Mouse (Mus musculus) neural tube, embryonic 12.5 days (tissue): Measurements from ENCODE around the gene Tfdp2. TPM values are rescaled to one million over a fixed set of nuclear protein-coding genes. Genes with fewer than 3 reads are reported as not detected.

Experiments used
- ATAC-seq: fragments of 200-750 bp; cut with Nextera tagmentation; 2 replicates; pipeline ENCODE4 v1.8.0; 2017; ENCODE audit warnings: low read depth, mild to moderate bottlenecking, moderate TSS enrichment, moderate library complexity; ENCODE audit not compliant: low FRiP score
- H3K27ac ChIP-seq: fragments of 300-500 bp; sonication (generic); 2 replicates; pipeline ENCODE4 v1.5.1; 2016
- H3K27me3 ChIP-seq: fragments of 300-500 bp; sonication (generic); replicated peaks from 2 replicates; pipeline ENCODE4 v1.6.1; 2016; ENCODE audit warnings: mild to moderate bottlenecking
- H3K36me3 ChIP-seq: fragments of 300-500 bp; sonication (generic); 2 replicates; pipeline ENCODE4 v1.6.1; 2016; ENCODE audit warnings: mild to moderate bottlenecking
- H3K4me1 ChIP-seq: fragments of 300-500 bp; sonication (generic); 2 replicates; pipeline ENCODE4 v1.6.1; 2016
- H3K4me2 ChIP-seq: fragments of 300-500 bp; sonication (generic); replicated peaks from 2 replicates; pipeline ENCODE4 v1.6.1; 2016; ENCODE audit warnings: mild to moderate bottlenecking
- H3K4me3 ChIP-seq: fragments of 300-500 bp; sonication (generic); 2 replicates; pipeline ENCODE4 v1.5.1; 2016
- H3K9ac ChIP-seq: fragments of 300-500 bp; sonication (generic); 2 replicates; pipeline ENCODE4 v1.6.1; 2016; ENCODE audit warnings: mild to moderate bottlenecking
- H3K9me3 ChIP-seq: fragments of 300-500 bp; sonication (generic); 2 replicates; pipeline ENCODE4 v1.6.1; 2016; ENCODE audit warnings: mild to moderate bottlenecking
- WGBS: fragments of 180-500 bp; shearing (Covaris S2); methylation state at CpG from one replicate; pipeline ENCODE4 v1.1.7; 2016; 5-methylcytosine and 5-hydroxymethylcytosine counted together
- polyA plus RNA-seq: library from polyadenylated mRNA; unstranded; fragments of >200 nt; fragmentation: Nextera tagmentation; extraction: Ambion mirVana; gene quantifications from 2 replicates; pipeline ENCODE4 v1.2.1, GENCODE M21; 2016

Gene Tfdp2
- polyA plus RNA-seq, 1 experiment from 2014 or later, result 57.8 TPM

DNA sequence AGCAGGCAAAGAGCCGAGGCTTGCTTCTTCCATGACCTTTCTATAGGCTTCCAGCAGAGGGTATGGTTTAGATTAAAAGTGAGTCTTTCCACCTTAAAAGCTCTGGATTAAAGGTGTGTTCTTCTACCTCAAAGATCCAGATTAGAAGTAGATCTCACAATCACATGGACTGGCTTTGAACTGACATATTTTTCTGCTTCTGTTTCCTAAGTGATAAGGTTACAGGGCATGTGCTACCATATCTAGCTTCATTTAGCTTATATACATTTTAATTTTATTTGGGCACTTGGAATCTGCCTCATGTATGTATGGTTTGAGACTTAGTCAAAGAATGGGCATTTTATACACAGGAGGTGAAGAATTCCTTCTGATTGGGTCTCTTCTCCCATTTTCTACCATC lies 41.3 kb downstream of the Tfdp2 start:
- no peak overlapping the region for H3K4me3 ChIP-seq
- no peaks in the 10 kb centered on the region for H3K36me3 ChIP-seq
- no peaks in the 10 kb centered on the region for H3K9me3 ChIP-seq
- no peak overlapping the region for H3K4me2 ChIP-seq
- H3K27me3 ChIP-seq, result no peaks in the 10 kb centered on the region
- ATAC-seq, result no peak
- 73% methylated on average over 1 of the region's 1 CpGs for WGBS
- H3K27ac ChIP-seq, result no peak overlapping the region
- H3K9ac ChIP-seq, result no peak overlapping the region
- no peaks in the 10 kb centered on the region for H3K4me1 ChIP-seq

DNA sequence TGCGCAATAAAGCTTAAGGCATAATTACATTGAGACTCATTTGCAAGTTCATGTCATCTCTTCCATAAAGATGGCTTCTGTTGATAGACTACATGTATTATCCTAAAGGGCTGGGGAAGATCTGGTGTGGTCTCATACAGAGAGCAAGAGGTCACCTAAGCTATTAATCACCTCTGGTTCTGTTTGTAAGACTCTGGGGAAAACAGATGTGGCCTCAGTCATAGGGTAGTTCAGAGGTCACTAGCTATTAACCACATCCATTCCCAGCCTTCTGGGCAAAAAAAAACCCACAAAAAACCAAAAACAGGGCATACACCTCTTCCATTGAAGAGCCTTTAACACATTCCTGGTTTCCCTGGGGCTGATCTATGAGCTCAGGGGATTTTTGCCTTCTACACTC lies 42.2 kb downstream of the Tfdp2 start:
- no peak for ATAC-seq
- WGBS, result 67% methylated on average over 1 of the region's 1 CpGs
- no peaks in the 10 kb centered on the region for H3K27me3 ChIP-seq

DNA sequence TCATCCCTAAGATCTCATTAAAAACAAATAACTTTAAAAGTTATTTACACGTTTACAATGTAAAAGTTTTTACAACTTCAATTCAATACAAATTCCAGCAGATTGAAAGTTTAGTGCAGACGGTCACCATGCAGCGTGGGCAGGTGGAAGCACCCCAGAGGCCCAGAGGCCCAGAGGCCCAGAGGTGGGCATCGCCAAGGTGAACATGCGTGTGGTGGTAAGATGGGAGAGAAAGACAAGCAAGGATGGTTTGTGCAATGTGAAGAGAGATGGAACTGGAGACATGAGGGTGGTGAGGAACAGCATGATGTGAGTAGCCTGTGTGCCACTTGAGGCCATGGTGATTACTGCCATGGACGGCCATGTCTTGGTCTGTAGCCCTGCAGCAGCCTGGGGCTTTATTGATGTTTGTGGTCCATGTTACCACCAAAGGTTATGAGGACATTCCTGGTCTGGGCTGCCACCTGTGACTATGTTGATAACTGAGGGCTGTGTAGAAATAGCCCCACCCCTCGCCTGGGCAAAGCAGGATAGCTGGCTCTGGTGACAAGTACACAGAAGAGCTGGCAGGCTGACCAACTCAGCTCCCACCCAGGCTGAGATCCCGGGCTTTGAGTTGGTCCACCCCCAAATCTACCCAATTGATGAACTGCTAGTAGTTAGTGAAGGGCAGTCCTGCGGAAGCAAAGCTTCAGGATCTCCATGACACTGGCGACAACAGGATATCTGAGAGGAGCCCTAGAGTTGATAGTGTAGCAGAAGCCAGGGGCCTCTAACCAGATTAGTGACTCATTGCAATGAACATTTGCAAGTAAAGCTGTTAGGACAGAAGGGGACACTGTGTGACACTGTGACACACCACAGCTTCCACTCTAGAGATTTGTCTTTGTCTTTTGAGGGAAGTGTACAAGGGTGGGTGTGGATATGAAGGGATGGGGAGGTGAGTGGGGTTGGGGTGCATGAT lies 45.3 kb downstream of the Tfdp2 start:
- no peak overlapping the region for H3K27ac ChIP-seq
- H3K27me3 ChIP-seq, result no peaks in the 10 kb centered on the region
- no peaks in the 10 kb centered on the region for H3K9me3 ChIP-seq
- H3K4me1 ChIP-seq, result no peaks in the 10 kb centered on the region
- no peak overlapping the region for H3K9ac ChIP-seq
- no peak overlapping the region for H3K4me2 ChIP-seq
- ATAC-seq, result no peak
- no peaks in the 10 kb centered on the region for H3K36me3 ChIP-seq
- 86% methylated on average over 10 of the region's 10 CpGs for WGBS
- no peak overlapping the region for H3K4me3 ChIP-seq

More for the DNA sequence above, 42.2 kb downstream of the Tfdp2 start:
- Histone ChIP-seq H3K27ac (no peak overlapping the region), H3K4me3 (no peak overlapping the region), H3K36me3 (no peaks in the 10 kb centered on the region), H3K9ac (no peak overlapping the region), H3K4me2 (no peak overlapping the region), H3K4me1 (no peaks in the 10 kb centered on the region), H3K9me3 (no peaks in the 10 kb centered on the region)

DNA sequence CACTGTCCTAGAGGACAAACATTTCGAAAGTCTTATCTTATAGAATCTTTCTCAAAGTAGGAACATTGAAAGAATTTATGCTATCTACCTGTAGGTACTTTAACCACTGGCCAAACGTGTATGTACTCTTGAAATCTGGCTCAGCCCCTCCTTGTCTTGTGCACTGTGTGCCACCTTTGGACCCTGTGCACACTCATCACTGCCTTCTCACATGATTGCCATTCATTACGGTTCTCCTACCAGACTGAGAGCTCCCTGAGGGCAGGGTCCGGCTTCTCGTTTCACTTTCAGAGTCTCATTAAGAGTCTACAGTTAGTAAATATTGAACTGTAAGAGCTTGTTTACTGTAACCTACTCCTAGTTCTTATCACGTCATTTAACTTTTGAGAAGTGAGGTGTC lies 47.8 kb downstream of the Tfdp2 start:
- Histone ChIP-seq H3K27ac (no peak overlapping the region), H3K4me2 (no peak overlapping the region), H3K4me3 (no peak overlapping the region), H3K9me3 (no peaks in the 10 kb centered on the region), H3K9ac (no peak overlapping the region), H3K4me1 (no peaks in the 10 kb centered on the region), H3K27me3 (no peaks in the 10 kb centered on the region), H3K36me3 (no peaks in the 10 kb centered on the region)
- WGBS, result 86% methylated on average over 6 of the region's 6 CpGs
- ATAC-seq, result no peak

DNA sequence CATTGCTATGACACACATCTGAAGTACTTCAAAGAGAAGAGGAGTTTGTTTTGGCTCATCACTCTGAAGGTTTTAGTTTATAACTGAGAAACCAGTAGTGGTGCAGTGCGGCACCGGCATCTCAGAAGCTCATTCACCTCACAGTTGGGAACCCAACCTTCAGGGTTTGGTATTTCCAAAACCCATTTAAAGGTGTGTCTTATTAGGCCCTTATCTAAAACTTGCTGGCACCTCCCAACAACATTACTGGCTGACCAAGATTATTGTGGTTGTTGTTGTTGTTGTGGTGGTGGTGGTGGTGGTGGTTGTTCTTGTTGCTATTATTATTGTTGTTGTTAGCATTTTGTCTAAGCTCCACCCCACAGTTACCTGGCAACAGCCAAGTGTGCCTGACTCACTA lies 58.7 kb downstream of the Tfdp2 start:
- no peak overlapping the region for H3K4me2 ChIP-seq
- no peak for ATAC-seq
- H3K36me3 ChIP-seq, result no peaks in the 10 kb centered on the region
- WGBS, result 89% methylated on average over 2 of the region's 2 CpGs
- no peaks in the 10 kb centered on the region for H3K27me3 ChIP-seq
- H3K4me3 ChIP-seq, result no peak overlapping the region
- H3K9ac ChIP-seq, result no peak overlapping the region
- no peak overlapping the region for H3K27ac ChIP-seq
- no peaks in the 10 kb centered on the region for H3K4me1 ChIP-seq
- no peaks in the 10 kb centered on the region for H3K9me3 ChIP-seq

DNA sequence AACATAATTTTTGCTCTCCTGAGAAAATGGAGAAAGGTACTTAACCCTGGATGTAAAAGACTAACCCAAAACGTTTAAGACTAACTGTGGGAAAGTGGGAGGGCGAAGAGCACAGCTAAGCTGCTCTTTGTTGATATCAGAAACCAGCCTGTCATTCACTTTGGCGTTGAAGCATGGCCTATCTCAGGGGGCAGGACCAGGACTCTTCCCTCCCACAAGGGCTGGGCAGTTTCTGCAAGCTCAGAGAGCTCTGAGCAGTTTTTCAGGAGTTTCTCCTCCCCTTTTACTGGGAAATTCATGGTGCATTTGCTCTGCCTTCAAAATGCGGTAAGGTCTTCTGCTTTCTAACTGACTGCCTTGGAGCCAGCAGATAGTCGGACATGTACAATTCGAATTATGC lies 62.4 kb downstream of the Tfdp2 start:
- H3K9ac ChIP-seq, result no peak overlapping the region
- H3K4me3 ChIP-seq, result no peak overlapping the region
- H3K4me2 ChIP-seq, result peak overlapping the region; percentile 56
- H3K36me3 ChIP-seq, result no peaks in the 10 kb centered on the region
- peak; percentile 51; the same call in 1 of the 2 replicates for ATAC-seq
- H3K27me3 ChIP-seq, result no peaks in the 10 kb centered on the region
- 13% methylated on average over 6 of the region's 6 CpGs for WGBS
- no peak overlapping the region for H3K27ac ChIP-seq
- H3K9me3 ChIP-seq, result no peaks in the 10 kb centered on the region
- H3K4me1 ChIP-seq, result peaks cover 7% of the 10 kb centered on the region; the same call in 1 of the 2 replicates

DNA sequence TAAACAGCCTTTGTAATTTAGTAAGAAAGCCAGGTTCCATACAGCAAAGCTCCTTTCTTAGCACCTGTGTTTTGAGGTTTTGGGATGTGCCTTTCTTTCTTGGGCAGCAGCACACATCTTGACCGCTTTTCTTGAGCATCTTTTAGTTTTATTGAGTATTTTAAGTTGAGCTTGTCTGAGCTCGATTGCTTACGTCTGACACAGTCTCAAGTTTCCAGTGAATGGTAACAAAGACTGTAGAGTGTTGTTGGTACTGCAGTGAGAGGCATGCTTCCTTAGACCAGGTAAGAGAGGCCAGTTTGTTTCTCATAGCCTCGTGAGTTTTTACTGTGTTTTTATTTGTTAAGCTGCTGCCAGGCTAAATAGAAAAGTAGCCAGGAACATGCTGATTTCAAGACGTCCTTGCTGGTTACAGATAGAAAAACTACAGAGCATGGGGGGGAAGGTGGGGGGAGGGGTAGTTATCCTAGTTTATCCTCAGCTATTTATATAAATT lies 63.0 kb downstream of the Tfdp2 start:
- ATAC-seq, result peak; percentile 77
- H3K27ac ChIP-seq, result no peak overlapping the region
- peaks cover 7% of the 10 kb centered on the region; the same call in 1 of the 2 replicates for H3K4me1 ChIP-seq
- no peaks in the 10 kb centered on the region for H3K36me3 ChIP-seq
- H3K4me3 ChIP-seq, result peak overlapping the region; percentile 39
- peak overlapping the region; percentile 56 for H3K4me2 ChIP-seq
- 0 out of 2 replicates have a peak overlapping the region, but pooled peaks have one; percentile 17 for H3K9ac ChIP-seq
- no peaks in the 10 kb centered on the region for H3K9me3 ChIP-seq
- WGBS, result under 1% methylated on average over 5 of the region's 5 CpGs
- no peaks in the 10 kb centered on the region for H3K27me3 ChIP-seq

DNA sequence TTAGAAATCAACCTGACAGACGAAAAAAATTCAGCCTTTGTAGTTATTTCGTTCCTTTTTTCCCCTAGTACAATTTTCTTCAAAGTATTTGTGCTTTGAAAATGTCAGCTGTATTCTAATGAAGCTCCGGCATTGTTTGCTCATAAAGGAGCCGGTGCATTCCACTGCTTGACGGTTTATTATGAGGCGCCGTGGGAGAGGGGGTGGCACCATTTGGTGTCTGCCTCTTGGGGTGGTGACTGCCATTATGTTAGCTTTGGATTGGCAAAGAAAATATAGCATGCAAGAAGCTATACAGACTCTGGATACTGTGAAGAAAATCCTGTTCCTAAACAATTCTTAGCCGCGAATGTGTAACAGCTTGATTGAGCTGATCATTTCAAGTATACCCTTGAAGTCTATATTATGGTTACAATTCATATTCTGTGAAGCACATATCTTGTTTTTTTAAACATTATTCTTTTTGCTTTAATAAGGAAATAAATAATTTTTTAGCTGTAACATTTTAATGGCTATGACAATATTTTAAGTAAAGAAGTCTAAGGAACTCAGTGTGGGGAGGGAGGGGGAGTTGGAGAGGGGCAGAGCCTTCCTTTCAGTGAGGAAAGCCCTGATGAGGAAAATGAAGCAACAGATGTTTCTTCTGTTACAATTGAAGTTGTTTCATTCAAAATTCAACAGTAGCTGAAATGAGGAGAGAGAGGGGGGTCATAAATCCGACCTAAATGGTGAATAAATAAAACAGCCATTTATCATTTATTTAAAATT lies 63.9 kb downstream of the Tfdp2 start:
- ATAC-seq, result peak; percentile 90
- no peaks in the 10 kb centered on the region for H3K9me3 ChIP-seq
- H3K27ac ChIP-seq, result no peak overlapping the region
- WGBS, result 1% methylated on average over 10 of the region's 10 CpGs
- peak overlapping the region; percentile 60 for H3K4me2 ChIP-seq
- H3K27me3 ChIP-seq, result no peaks in the 10 kb centered on the region
- peak overlapping the region; percentile 41 for H3K4me3 ChIP-seq
- H3K36me3 ChIP-seq, result no peaks in the 10 kb centered on the region
- H3K9ac ChIP-seq, result peak overlapping the region; percentile 26; the same call in 1 of the 2 replicates
- peaks cover 7% of the 10 kb centered on the region; the same call in 1 of the 2 replicates for H3K4me1 ChIP-seq

DNA sequence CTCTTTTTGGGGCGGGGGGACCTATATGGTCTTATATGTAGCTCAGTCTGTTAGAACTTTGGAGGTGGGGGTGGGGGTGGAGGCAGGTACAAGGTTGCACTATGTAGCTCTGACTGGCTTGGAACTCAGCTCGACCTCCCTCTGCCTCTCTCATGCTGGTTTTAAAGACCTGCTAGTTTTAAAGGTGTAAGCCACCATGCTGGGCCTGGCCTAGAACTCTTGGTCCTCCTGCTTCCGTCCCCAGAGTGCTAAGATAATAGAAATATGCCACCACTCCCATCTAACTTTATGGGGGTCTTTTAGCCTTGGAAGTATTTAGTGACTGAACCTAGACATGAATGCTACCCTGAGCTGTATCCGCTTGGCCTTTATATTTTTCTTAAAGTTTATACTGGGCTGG lies 65.0 kb downstream of the Tfdp2 start:
- peak overlapping the region; percentile 46 for H3K4me2 ChIP-seq
- no peak overlapping the region for H3K4me3 ChIP-seq
- no peak overlapping the region for H3K9ac ChIP-seq
- no peak overlapping the region for H3K27ac ChIP-seq
- no peaks in the 10 kb centered on the region for H3K27me3 ChIP-seq
- WGBS, result 66% methylated on average over 4 of the region's 4 CpGs
- peaks cover 7% of the 10 kb centered on the region; the same call in 1 of the 2 replicates for H3K4me1 ChIP-seq
- no peak for ATAC-seq
- H3K36me3 ChIP-seq, result no peaks in the 10 kb centered on the region
- no peaks in the 10 kb centered on the region for H3K9me3 ChIP-seq

DNA sequence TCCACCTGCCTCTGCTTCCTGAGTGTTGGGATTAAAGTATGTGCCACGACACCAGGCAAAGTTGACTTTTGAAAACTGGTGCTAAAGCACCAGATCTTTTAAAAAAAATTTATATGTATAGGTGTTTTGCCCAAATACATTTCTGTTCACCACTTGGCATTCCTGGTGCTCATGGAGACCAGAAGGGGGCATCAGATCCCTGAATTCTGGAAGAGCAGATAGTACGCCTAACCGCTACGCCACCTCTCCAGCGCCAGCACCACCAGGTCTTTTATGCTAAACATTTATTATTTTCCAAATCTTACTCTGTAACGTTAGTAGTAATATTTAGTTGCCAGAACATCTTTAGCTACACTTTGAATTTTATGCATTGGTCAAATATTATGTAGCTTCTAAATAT lies 65.9 kb downstream of the Tfdp2 start:
- Histone ChIP-seq H3K9me3 (no peaks in the 10 kb centered on the region), H3K36me3 (no peaks in the 10 kb centered on the region), H3K4me1 (peaks cover 7% of the 10 kb centered on the region; the same call in 1 of the 2 replicates), H3K27me3 (no peaks in the 10 kb centered on the region), H3K27ac (no peak overlapping the region), H3K4me3 (no peak overlapping the region), H3K9ac (no peak overlapping the region), H3K4me2 (no peak overlapping the region)
- 95% methylated on average over 6 of the region's 6 CpGs for WGBS
- no peak for ATAC-seq

DNA sequence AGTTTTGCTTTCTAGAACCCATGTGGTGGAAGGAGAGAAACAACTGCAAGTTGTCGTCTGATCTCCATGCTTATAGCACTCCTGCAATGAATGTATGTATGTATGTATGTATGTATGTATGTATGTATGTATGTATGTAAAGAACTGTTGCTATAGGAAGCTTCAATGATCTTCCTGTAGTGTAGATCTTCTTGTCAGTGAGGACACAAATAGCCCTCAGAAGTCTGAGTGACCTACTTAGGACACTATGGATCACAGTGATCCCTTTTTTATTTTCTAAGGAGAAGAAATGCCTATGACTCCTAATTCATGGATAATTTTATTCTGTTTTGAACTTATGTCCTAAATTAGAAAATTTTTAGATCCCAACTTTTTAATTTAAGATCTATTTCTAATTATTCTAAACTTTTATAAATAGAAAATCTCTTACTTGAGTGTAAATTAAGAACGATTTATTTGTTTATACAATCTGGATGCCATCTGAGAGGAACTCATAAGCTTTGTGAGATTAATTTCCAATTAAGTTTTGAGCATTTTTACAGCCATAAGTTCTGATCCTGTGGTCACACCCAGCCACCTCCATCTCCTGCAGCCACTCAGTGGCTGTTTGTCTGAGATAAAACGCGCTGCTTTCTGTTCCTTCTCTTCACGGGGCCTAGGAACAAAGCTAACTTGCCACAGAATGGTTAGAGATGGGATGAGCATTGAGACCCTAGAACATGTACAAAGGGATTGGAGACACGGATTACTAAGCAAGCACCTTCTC lies 70.9 kb downstream of the Tfdp2 start:
- no peak for ATAC-seq
- 92% methylated on average over 6 of the region's 6 CpGs for WGBS
- no peak overlapping the region for H3K9ac ChIP-seq
- no peaks in the 10 kb centered on the region for H3K36me3 ChIP-seq
- H3K27me3 ChIP-seq, result no peaks in the 10 kb centered on the region
- H3K4me1 ChIP-seq, result no peaks in the 10 kb centered on the region
- no peak overlapping the region for H3K27ac ChIP-seq
- no peaks in the 10 kb centered on the region for H3K9me3 ChIP-seq
- H3K4me3 ChIP-seq, result no peak overlapping the region
- no peak overlapping the region for H3K4me2 ChIP-seq
